Mouse (Mus musculus) MEL (cell line): ENCODE measurements around the gene Vac14. TPM values are rescaled to one million over a fixed set of nuclear protein-coding genes. Genes with fewer than 3 reads are reported as not detected.

Experiments used
- DNase-seq: peaks from one replicate; pipeline ENCODE4 v3.0.0; 2011; ENCODE audit warnings: low read depth, low spot score
- H3K27ac ChIP-seq: 2 replicates; pipeline ENCODE4 v1.5.1; 2012; ENCODE audit warnings: low read depth, mild to moderate bottlenecking, control low read depth, low read length, moderate library complexity; ENCODE audit not compliant: control insufficient read depth
- H3K27me3 ChIP-seq, 2 experiments: fragments of 150-350 bp in 1 of 2; sonication (generic) in 1 of 2; 2 replicates each; pipeline ENCODE4 v1.6.1; 2012; ENCODE audit warnings: low read length in 2 of 2, mild to moderate bottlenecking in 2 of 2, improper control_type of control experiment in 1 of 2, moderate library complexity in 1 of 2; ENCODE audit not compliant: insufficient read depth in 2 of 2, control insufficient read depth in 1 of 2
- H3K36me3 ChIP-seq, 2 experiments: 2 replicates each; pipeline ENCODE4 v1.6.1; 2012 to 2014; ENCODE audit warnings: low read length in 2 of 2, improper control_type of control experiment in 1 of 2, inconsistent platforms in 1 of 2, mild to moderate bottlenecking in 1 of 2; ENCODE audit not compliant: insufficient read depth in 2 of 2, control insufficient read depth in 1 of 2
- H3K4me1 ChIP-seq, 2 experiments: fragments of 150-350 bp in 1 of 2; sonication (generic) in 1 of 2; 2 replicates each; pipeline ENCODE4 v1.6.1; 2012; ENCODE audit warnings: low read length in 2 of 2, improper control_type of control experiment in 1 of 2, mild to moderate bottlenecking in 1 of 2; ENCODE audit not compliant: insufficient read depth in 2 of 2, control insufficient read depth in 1 of 2
- H3K4me3 ChIP-seq, 2 experiments: fragments of 150-350 bp in 1 of 2; sonication (generic) in 1 of 2; 2 replicates each; pipeline ENCODE4 v1.5.1; 2012; ENCODE audit warnings: low read depth in 2 of 2, low read length in 2 of 2, mild to moderate bottlenecking in 2 of 2, moderate library complexity in 2 of 2, control low read depth in 1 of 2, improper control_type of control experiment in 1 of 2; ENCODE audit not compliant: control insufficient read depth in 1 of 2, insufficient read depth in 1 of 2
- H3K79me2 ChIP-seq: 2 replicates; pipeline ENCODE4 v1.6.1; 2012; ENCODE audit warnings: mild to moderate bottlenecking, low read length, moderate library complexity; ENCODE audit not compliant: control insufficient read depth, poor library complexity, insufficient read depth
- H3K9ac ChIP-seq: 2 replicates; pipeline ENCODE4 v1.6.1; 2012; ENCODE audit warnings: low read depth, mild to moderate bottlenecking, control low read depth, low read length, moderate library complexity; ENCODE audit not compliant: control insufficient read depth, poor library complexity, severe bottlenecking
- H3K9me3 ChIP-seq: fragments of 150-350 bp; sonication (generic); replicated peaks from 2 replicates; pipeline ENCODE4 v1.6.1; 2012; ENCODE audit warnings: mild to moderate bottlenecking, low read length, improper control_type of control experiment, moderate library complexity; ENCODE audit not compliant: insufficient read depth
- CHD2 ChIP-seq: IDR thresholded peaks from 2 replicates; pipeline ENCODE4 v1.6.1; 2011; ENCODE audit warnings: low read length, improper control_type of control experiment
- E2F4 ChIP-seq: IDR thresholded peaks from 2 replicates; pipeline ENCODE4 v1.6.1; 2011; ENCODE audit warnings: low read depth, low read length, improper control_type of control experiment, borderline replicate concordance
- EP300 ChIP-seq, 2 experiments: IDR thresholded peaks; 2 replicates each; pipeline ENCODE4 v1.6.1; 2011; ENCODE audit warnings: improper control_type of control experiment in 2 of 2, low read length in 2 of 2, low read depth in 1 of 2, mild to moderate bottlenecking in 1 of 2
- ETS1 ChIP-seq: IDR thresholded peaks from 2 replicates; pipeline ENCODE4 v1.6.1; 2012; ENCODE audit warnings: low read depth, mild to moderate bottlenecking, inconsistent platforms, low read length, improper control_type of control experiment, moderate library complexity
- GATA1 ChIP-seq: IDR thresholded peaks from 2 replicates; pipeline ENCODE4 v1.6.1; 2011; ENCODE audit warnings: low read depth, low read length, improper control_type of control experiment
- HCFC1 ChIP-seq: IDR thresholded peaks from 2 replicates; pipeline ENCODE4 v1.6.1; 2012; ENCODE audit warnings: low read depth, mild to moderate bottlenecking, inconsistent platforms, low read length, improper control_type of control experiment, moderate library complexity
- JUND ChIP-seq: IDR thresholded peaks from 2 replicates; pipeline ENCODE4 v1.6.1; 2011; ENCODE audit warnings: low read depth, mild to moderate bottlenecking, improper control_type of control experiment, low read length
- KAT2A ChIP-seq: conservative IDR thresholded peaks from 2 replicates; pipeline ENCODE4 v1.6.1; 2012; ENCODE audit warnings: low read depth, low read length, improper control_type of control experiment, inconsistent platforms
- MAZ ChIP-seq: IDR thresholded peaks from 2 replicates; pipeline ENCODE4 v1.6.1; 2012; ENCODE audit warnings: low read depth, mild to moderate bottlenecking, inconsistent platforms, low read length, improper control_type of control experiment
- MYB ChIP-seq: IDR thresholded peaks from 2 replicates; pipeline ENCODE4 v1.6.1; 2011; ENCODE audit warnings: mild to moderate bottlenecking, low read depth, low read length, improper control_type of control experiment
- MYC ChIP-seq: IDR thresholded peaks from 2 replicates; pipeline ENCODE4 v1.6.1; 2011; ENCODE audit warnings: low read depth, mild to moderate bottlenecking, low read length, improper control_type of control experiment, moderate library complexity
- POLR2AphosphoS5 ChIP-seq: IDR thresholded peaks from 2 replicates; pipeline ENCODE4 v1.6.1; 2012; ENCODE audit warnings: low read depth, borderline replicate concordance, mild to moderate bottlenecking, inconsistent platforms, low read length, moderate library complexity, mixed read lengths
- RAD21 ChIP-seq: IDR thresholded peaks from 2 replicates; pipeline ENCODE4 v1.6.1; 2011; ENCODE audit warnings: mild to moderate bottlenecking, low read depth, low read length, improper control_type of control experiment
- SMC3 ChIP-seq: IDR thresholded peaks from 2 replicates; pipeline ENCODE4 v1.6.1; 2011; ENCODE audit warnings: low read depth, low read length, improper control_type of control experiment
- TAL1 ChIP-seq: IDR thresholded peaks from 2 replicates; pipeline ENCODE4 v1.6.1; 2012; ENCODE audit warnings: mild to moderate bottlenecking, inconsistent platforms, low read length, moderate library complexity, mixed read lengths
- TCF12 ChIP-seq: IDR thresholded peaks from 2 replicates; pipeline ENCODE4 v1.6.1; 2014; ENCODE audit warnings: low read depth, mild to moderate bottlenecking, inconsistent platforms, low read length, improper control_type of control experiment, moderate library complexity
- UBTF ChIP-seq: IDR thresholded peaks from 2 replicates; pipeline ENCODE4 v1.6.1; 2012; ENCODE audit warnings: low read depth, mild to moderate bottlenecking, inconsistent platforms, low read length, improper control_type of control experiment, moderate library complexity, borderline replicate concordance; ENCODE audit not compliant: insufficient read depth
- USF1 ChIP-seq: IDR thresholded peaks from 2 replicates; pipeline ENCODE4 v1.6.1; 2014; ENCODE audit warnings: low read depth, mild to moderate bottlenecking, inconsistent platforms, low read length, improper control_type of control experiment, moderate library complexity
- ZC3H11A ChIP-seq: IDR thresholded peaks from 2 replicates; pipeline ENCODE4 v1.6.1; 2012; ENCODE audit warnings: low read depth, mild to moderate bottlenecking, inconsistent platforms, low read length, improper control_type of control experiment
- ZMIZ1 ChIP-seq: IDR thresholded peaks from 2 replicates; pipeline ENCODE4 v1.6.1; 2012; ENCODE audit warnings: low read depth, mild to moderate bottlenecking, inconsistent platforms, low read length, improper control_type of control experiment, moderate library complexity
- polyA plus RNA-seq, 2 experiments: library from polyadenylated mRNA; stranded (reverse) in 1 of 2; unstranded in 1 of 2; fragments of >175 nt in 1 of 2; fragments of >200 nt in 1 of 2; gene quantifications; 2 replicates each; pipeline versions ENCODE4 v1.2.1 to v1.2.4; 2012; ENCODE audit warnings: low replicate concordance in 2 of 2, low read depth in 1 of 2; ENCODE audit not compliant: insufficient read length in 2 of 2, insufficient read depth in 1 of 2, missing spikeins in 1 of 2
- total RNA-seq: library from RNA; depleted of rRNA; stranded (reverse); fragments of 300-350 nt; gene quantifications from 2 replicates; pipeline ENCODE4 v1.2.3, GENCODE M21; 2012

Gene Vac14
- total and polyA plus RNA-seq, 3 experiments, result 31.7 to 86.0 TPM; not detected in 1

- TF ChIP-seq EP300 (IDR thresholded peaks at IDR 0.05; ENCODE audit: low read depth in 1 of 2, low read length in 2 of 2) (no peak), MYC (no peak)
- H3K36me3 ChIP-seq, result peaks cover 0 to 7% of the 10 kb centered on the region in 2 experiments; a peak in 2 of 4 replicates
Observed at GRCm38 (mm10) chr8:110689961-110690360, 71.6 kb downstream of the Vac14 start.

GRCm38 (mm10) chr8:110694226-110694625 lies 75.8 kb downstream of the Vac14 start:
- no peak overlapping the region for H3K4me3 ChIP-seq
- no peaks in the 10 kb centered on the region for H3K4me1 ChIP-seq
- no peaks in the 10 kb centered on the region for H3K9me3 ChIP-seq
- no peaks in the 10 kb centered on the region for H3K79me2 ChIP-seq
- no peak overlapping the region for H3K9ac ChIP-seq
- H3K27me3 ChIP-seq, result no peaks in the 10 kb centered on the region
- peaks cover 0 to 1% of the 10 kb centered on the region in 2 experiments; a peak in 1 of 4 replicates for H3K36me3 ChIP-seq
- no peak for DNase-seq
- TF ChIP-seq JUND (no peak), RAD21 (no peak)
- H3K27ac ChIP-seq, result no peak overlapping the region

More at GRCm38 (mm10) chr8:110689961-110690360, 71.6 kb downstream of the Vac14 start:
- no peaks in the 10 kb centered on the region for H3K4me1 ChIP-seq
- no peak overlapping the region for H3K27ac ChIP-seq
- H3K79me2 ChIP-seq, result no peaks in the 10 kb centered on the region
- no peak overlapping the region for H3K9ac ChIP-seq
- no peak overlapping the region for H3K4me3 ChIP-seq
- DNase-seq, result no peak
- H3K9me3 ChIP-seq, result no peaks in the 10 kb centered on the region
- no peaks in the 10 kb centered on the region for H3K27me3 ChIP-seq

GRCm38 (mm10) chr8:110694826-110695225 lies 76.4 kb downstream of the Vac14 start:
- H3K4me3 ChIP-seq, result no peak overlapping the region
- H3K4me1 ChIP-seq, result no peaks in the 10 kb centered on the region
- H3K27me3 ChIP-seq, result no peaks in the 10 kb centered on the region
- no peaks in the 10 kb centered on the region for H3K9me3 ChIP-seq
- TF ChIP-seq POLR2AphosphoS5 (no peak), E2F4 (no peak), UBTF (no peak), GATA1 (no peak), ETS1 (no peak), JUND (no peak), CHD2 (no peak), KAT2A (no peak), TCF12 (no peak), HCFC1 (no peak), SMC3 (no peak), MYB (no peak), RAD21 (no peak), ZC3H11A (no peak), ZMIZ1 (no peak), TAL1 (no peak), MAZ (no peak), USF1 (no peak)
- DNase-seq, result no peak
- H3K36me3 ChIP-seq, result peaks cover 0 to 1% of the 10 kb centered on the region in 2 experiments; a peak in 1 of 4 replicates
- no peak overlapping the region for H3K9ac ChIP-seq
- no peak overlapping the region for H3K27ac ChIP-seq
- no peaks in the 10 kb centered on the region for H3K79me2 ChIP-seq
